Mouse (Mus musculus): Measurements from ENCODE around the gene Gm5678. TPM values are rescaled to one million over a fixed set of nuclear protein-coding genes. Genes with fewer than 3 reads are reported as not detected.

Gm5678 gene
- polyA plus RNA-seq, 1 experiment from 2014 or later, result not detected

DNA sequence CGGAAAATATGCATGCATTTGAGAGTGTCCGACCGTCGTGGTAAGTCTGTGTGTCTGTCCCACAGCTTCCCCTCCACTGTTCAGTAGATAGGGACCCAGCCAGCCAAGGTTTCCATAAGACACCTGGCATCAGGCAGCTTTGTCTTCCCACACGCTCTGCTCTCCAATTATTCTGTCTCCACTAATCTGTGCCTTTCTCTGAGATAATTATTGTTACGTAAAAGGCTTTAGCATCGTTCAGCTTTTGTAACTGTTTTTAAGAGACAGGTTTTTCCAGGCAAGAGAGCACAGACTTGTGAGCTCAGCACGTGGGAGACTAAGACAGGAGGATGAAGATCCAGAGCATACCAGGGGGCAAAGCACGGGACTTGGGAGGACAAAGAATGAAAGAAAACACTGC is 51.3 kb downstream of the Gm5678 start:
- no peak overlapping the region for H3K9ac ChIP-seq (replicated peaks; ENCODE audit: low read depth, low read length)
- peaks cover 18% of the 10 kb centered on the region for H3K4me1 ChIP-seq (replicated peaks; ENCODE audit: control insufficient read depth, insufficient read depth, low read length)

More for the DNA sequence above, 51.3 kb downstream of the Gm5678 start:
- WGBS, result 42% methylated on average over 9 of the region's 9 CpGs
- Histone ChIP-seq H3K27me3 (replicated peaks; ENCODE audit: control insufficient read depth, insufficient read depth, low read length) (peaks cover 19% of the 10 kb centered on the region), H3K27ac (ENCODE audit: low read length) (no peak overlapping the region), H3K9me3 (ENCODE audit: control insufficient read depth, low read length) (no peaks in the 10 kb centered on the region), H3K4me3 (replicated peaks; ENCODE audit: low read length) (no peak overlapping the region), H3K36me3 (ENCODE audit: control insufficient read depth, insufficient read depth) (no peaks in the 10 kb centered on the region), H3K4me2 (ENCODE audit: low read length) (no peak overlapping the region)
- ATAC-seq, result no peak

Other genes with a start within 250 kb of the Gm5678 start
- gene Setd4, start 24.0 kb upstream of the Gm5678 start, polyA plus RNA-seq (2015; fragmentation: Nextera tagmentation; extraction: Ambion mirVana), result 14.5 and 22.5 TPM in 2 replicates
- 137 TPM in 2 replicates for gene Cbr1, start 22.2 kb upstream of the Gm5678 start, polyA plus RNA-seq (2015; fragmentation: Nextera tagmentation; extraction: Ambion mirVana)
- gene Cbr3, start 55.1 kb downstream of the Gm5678 start, polyA plus RNA-seq (2015; fragmentation: Nextera tagmentation; extraction: Ambion mirVana), result 1.4 and 1.6 TPM in 2 replicates
- 27.6 and 43.3 TPM in 2 replicates for gene Dop1b, start 83.8 kb downstream of the Gm5678 start, polyA plus RNA-seq (2015; fragmentation: Nextera tagmentation; extraction: Ambion mirVana)
- 38.2 and 39.7 TPM in 2 replicates for gene Morc3, start 204.0 kb downstream of the Gm5678 start, polyA plus RNA-seq (2015; fragmentation: Nextera tagmentation; extraction: Ambion mirVana)

All from forebrain, embryonic 16.5 days (tissue).